Mouse (Mus musculus) frontal cortex, postnatal 14 days (tissue): ENCODE results near the gene Naga.

Experiments
- DNase-seq, 2 experiments: peaks; one replicate each; pipeline ENCODE4 v3.0.0; 2022; ENCODE audit warnings: low spot score in 2 of 2

Gene Naga

GRCm38 (mm10) chr15:82339150-82339549, 425 bp upstream of the Naga start:
- no peak for DNase-seq

- DNase-seq, result no peak
Observed at GRCm38 (mm10) chr15:82337875-82338274, 850 bp downstream of the Naga start.

GRCm38 (mm10) chr15:82336629-82337028, 2.1 kb downstream of the Naga start:
- no peak for DNase-seq

- DNase-seq, result no peak
Observed at GRCm38 (mm10) chr15:82335194-82335593, 3.5 kb downstream of the Naga start.

GRCm38 (mm10) chr15:82325382-82325781, 13.3 kb downstream of the Naga start:
- no peak for DNase-seq

- no peak for DNase-seq
Observed at GRCm38 (mm10) chr15:82322195-82322594, 16.5 kb downstream of the Naga start.

GRCm38 (mm10) chr15:82319613-82320012, 19.1 kb downstream of the Naga start:
- DNase-seq, result no peak

- DNase-seq, result no peak
Observed at GRCm38 (mm10) chr15:82317839-82318238, 20.9 kb downstream of the Naga start.

GRCm38 (mm10) chr15:82308416-82308815, 30.3 kb downstream of the Naga start:
- DNase-seq, result no peak

GRCm38 (mm10) chr15:82307107-82307506, 31.6 kb downstream of the Naga start:
- DNase-seq, result no peak

- no peak for DNase-seq
Observed at GRCm38 (mm10) chr15:82298764-82299561, 39.8 kb downstream of the Naga start, which contains the start of gene Wbp2nl. TSS of gene Wbp2nl (plus strand) at chr15:82298954.

- no peak for DNase-seq
Observed at GRCm38 (mm10) chr15:82294059-82294458, 44.7 kb downstream of the Naga start.

GRCm38 (mm10) chr15:82293271-82293711, 45.4 kb downstream of the Naga start:
- no peak for DNase-seq

- no peak for DNase-seq
Observed at GRCm38 (mm10) chr15:82292851-82293250, 45.9 kb downstream of the Naga start.

GRCm38 (mm10) chr15:82290252-82290651, 48.5 kb downstream of the Naga start:
- no peak for DNase-seq

- DNase-seq, result no peak
Observed at GRCm38 (mm10) chr15:82286157-82286556, 52.6 kb downstream of the Naga start.

- DNase-seq, result no peak
Observed at GRCm38 (mm10) chr15:82280638-82281037, 58.1 kb downstream of the Naga start.
